Mouse (Mus musculus) limb, embryonic 13.5 days (tissue): ENCODE measurements at regions not wholly inside any gene's neighbourhood (a gene's known extent, or its start where the extent isn't known, plus 50 kb on each side); places are given as distances from the start of the nearest gene placed in this dataset.

Experiments used
- ATAC-seq: fragments of 200-750 bp; cut with Nextera tagmentation; 2 replicates; pipeline ENCODE4 v1.8.0; 2017; ENCODE audit warnings: low read depth, moderate number of reproducible peaks, moderate TSS enrichment; ENCODE audit not compliant: low FRiP score
- H3K27ac ChIP-seq: fragments of 300-500 bp; sonication (generic); 2 replicates; pipeline ENCODE4 v1.5.1; 2015; ENCODE audit warnings: inconsistent platforms, mild to moderate bottlenecking, moderate library complexity
- H3K27me3 ChIP-seq: fragments of 300-500 bp; sonication (generic); 2 replicates; pipeline ENCODE4 v1.6.1; 2015; ENCODE audit warnings: mild to moderate bottlenecking, inconsistent platforms
- H3K36me3 ChIP-seq: fragments of 300-500 bp; sonication (generic); 2 replicates; pipeline ENCODE4 v1.6.1; 2015; ENCODE audit warnings: inconsistent platforms, mild to moderate bottlenecking, moderate library complexity
- H3K4me1 ChIP-seq: fragments of 300-500 bp; sonication (generic); 2 replicates; pipeline ENCODE4 v1.6.1; 2015; ENCODE audit warnings: inconsistent platforms
- H3K4me2 ChIP-seq: fragments of 300-500 bp; sonication (generic); replicated peaks from 2 replicates; pipeline ENCODE4 v1.6.1; 2015; ENCODE audit warnings: inconsistent platforms, mild to moderate bottlenecking, moderate library complexity
- H3K4me3 ChIP-seq: fragments of 300-500 bp; sonication (generic); 2 replicates; pipeline ENCODE4 v1.5.1; 2015; ENCODE audit warnings: moderate library complexity, mild to moderate bottlenecking, inconsistent platforms
- H3K9ac ChIP-seq: fragments of 300-500 bp; sonication (generic); 2 replicates; pipeline ENCODE4 v1.6.1; 2015; ENCODE audit warnings: mild to moderate bottlenecking, inconsistent platforms
- H3K9me3 ChIP-seq: fragments of 300-500 bp; sonication (generic); 2 replicates; pipeline ENCODE4 v1.6.1; 2016; ENCODE audit warnings: inconsistent platforms
- WGBS: fragments of 180-500 bp; shearing (Covaris S2); methylation state at CpG from one replicate; pipeline ENCODE4 v1.1.7; 2015; 5-methylcytosine and 5-hydroxymethylcytosine counted together

- H3K27ac ChIP-seq, result no peak overlapping the region
- H3K4me2 ChIP-seq, result no peak overlapping the region
- H3K36me3 ChIP-seq, result no peaks in the 10 kb centered on the region
- H3K9ac ChIP-seq, result no peak overlapping the region
- peaks cover 22% of the 10 kb centered on the region for H3K4me1 ChIP-seq
- H3K9me3 ChIP-seq, result no peaks in the 10 kb centered on the region
- 85% methylated on average over 8 of the region's 8 CpGs for WGBS
- H3K27me3 ChIP-seq, result no peaks in the 10 kb centered on the region
- H3K4me3 ChIP-seq, result no peak overlapping the region
- ATAC-seq, result no peak
These were observed 135.2 kb downstream of the Hhipl2 start for GRCm38 (mm10) chr1:183553219-183553618.

- Histone ChIP-seq H3K4me1 (no peaks in the 10 kb centered on the region), H3K27ac (no peak overlapping the region), H3K4me3 (no peak overlapping the region), H3K36me3 (no peaks in the 10 kb centered on the region), H3K9me3 (no peaks in the 10 kb centered on the region), H3K27me3 (no peaks in the 10 kb centered on the region), H3K4me2 (no peak overlapping the region), H3K9ac (no peak overlapping the region)
- ATAC-seq, result no peak
- WGBS, result 82% methylated on average over 3 of the region's 3 CpGs
These were observed 144.8 kb downstream of the Hhipl2 start for GRCm38 (mm10) chr1:183562853-183563252.

DNA sequence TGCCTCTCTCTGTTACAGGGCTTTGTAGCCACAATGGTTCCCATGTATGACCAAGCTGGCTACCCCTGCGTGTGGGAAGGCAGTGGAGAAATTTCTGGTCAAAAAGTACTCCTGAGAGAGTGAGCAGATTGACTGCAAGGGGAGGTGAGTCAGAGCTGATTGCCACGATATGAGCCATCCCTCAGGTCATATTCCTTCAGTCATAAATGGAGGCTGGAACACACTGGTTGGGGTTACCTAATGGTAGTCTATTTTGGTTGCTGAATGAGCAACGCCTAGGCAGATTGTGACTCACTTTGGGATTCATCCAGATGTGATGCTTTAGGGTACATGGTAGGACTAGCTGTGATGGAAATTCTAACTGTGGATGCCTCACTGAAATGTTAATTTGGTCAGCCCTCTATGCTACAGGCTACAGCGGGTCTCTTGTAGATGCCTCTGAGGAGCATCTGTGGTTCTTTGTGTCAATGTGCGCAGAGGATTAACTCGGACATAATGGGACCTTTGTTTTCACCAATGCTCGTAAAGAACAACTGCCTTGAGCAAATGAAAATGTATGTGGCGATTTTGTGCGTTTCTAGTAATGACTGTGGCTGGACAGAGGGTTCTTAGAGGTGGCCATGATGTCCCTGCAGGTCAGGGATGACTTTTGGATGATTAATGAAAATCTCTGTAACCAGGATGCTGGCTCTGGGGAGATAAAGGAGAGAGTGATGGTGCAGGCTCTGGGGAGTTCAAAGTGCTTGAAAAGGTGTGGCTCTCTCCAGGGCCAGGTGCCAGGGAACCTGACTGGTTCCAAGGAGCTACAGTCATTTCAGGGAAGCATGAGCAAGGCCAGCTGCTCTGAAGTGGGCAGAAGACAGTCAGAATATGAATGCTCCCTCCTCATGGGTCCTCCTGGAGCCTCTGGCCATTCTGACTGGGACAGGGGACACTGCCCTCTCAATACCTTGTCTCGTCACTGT, 155.9 kb downstream of the Hhipl2 start:
- no peak overlapping the region for H3K4me2 ChIP-seq
- no peak overlapping the region for H3K9ac ChIP-seq
- 69% methylated on average over 10 of the region's 10 CpGs for WGBS
- peaks cover 16% of the 10 kb centered on the region; the same call in 1 of the 2 replicates for H3K4me1 ChIP-seq
- ATAC-seq, result no peak
- no peaks in the 10 kb centered on the region for H3K9me3 ChIP-seq
- no peaks in the 10 kb centered on the region for H3K36me3 ChIP-seq
- H3K27me3 ChIP-seq, result no peaks in the 10 kb centered on the region
- H3K4me3 ChIP-seq, result no peak overlapping the region
- no peak overlapping the region for H3K27ac ChIP-seq

- H3K9ac ChIP-seq, result no peak overlapping the region
- WGBS, result 74% methylated on average over 6 of the region's 6 CpGs
- no peaks in the 10 kb centered on the region for H3K9me3 ChIP-seq
These were observed 166.8 kb downstream of the Hhipl2 start for GRCm38 (mm10) chr1:183584861-183585260.

GRCm38 (mm10) chr1:183586406-183586805, 168.4 kb downstream of the Hhipl2 start:
- Histone ChIP-seq H3K9me3 (no peaks in the 10 kb centered on the region), H3K4me1 (no peaks in the 10 kb centered on the region), H3K4me3 (no peak overlapping the region), H3K4me2 (no peak overlapping the region), H3K9ac (no peak overlapping the region), H3K27ac (no peak overlapping the region), H3K27me3 (no peaks in the 10 kb centered on the region), H3K36me3 (no peaks in the 10 kb centered on the region)
- ATAC-seq, result no peak
- 83% methylated on average over 4 of the region's 4 CpGs for WGBS

More at GRCm38 (mm10) chr1:183584861-183585260, 166.8 kb downstream of the Hhipl2 start:
- no peaks in the 10 kb centered on the region for H3K27me3 ChIP-seq
- no peak overlapping the region for H3K4me2 ChIP-seq
- H3K4me1 ChIP-seq, result no peaks in the 10 kb centered on the region
- no peaks in the 10 kb centered on the region for H3K36me3 ChIP-seq
- no peak overlapping the region for H3K27ac ChIP-seq
- ATAC-seq, result no peak
- H3K4me3 ChIP-seq, result no peak overlapping the region

- Histone ChIP-seq H3K9ac (no peak overlapping the region), H3K27ac (no peak overlapping the region), H3K4me3 (no peak overlapping the region), H3K27me3 (0 out of 2 replicates have a peak, but pooled peaks cover 3% of the 10 kb centered on the region), H3K4me2 (no peak overlapping the region), H3K36me3 (no peaks in the 10 kb centered on the region), H3K9me3 (no peaks in the 10 kb centered on the region), H3K4me1 (no peaks in the 10 kb centered on the region)
- WGBS, result 61% methylated on average over 5 of the region's 5 CpGs
- ATAC-seq, result no peak
These were observed 177.3 kb downstream of the Hhipl2 start for GRCm38 (mm10) chr1:183595306-183595705.

DNA sequence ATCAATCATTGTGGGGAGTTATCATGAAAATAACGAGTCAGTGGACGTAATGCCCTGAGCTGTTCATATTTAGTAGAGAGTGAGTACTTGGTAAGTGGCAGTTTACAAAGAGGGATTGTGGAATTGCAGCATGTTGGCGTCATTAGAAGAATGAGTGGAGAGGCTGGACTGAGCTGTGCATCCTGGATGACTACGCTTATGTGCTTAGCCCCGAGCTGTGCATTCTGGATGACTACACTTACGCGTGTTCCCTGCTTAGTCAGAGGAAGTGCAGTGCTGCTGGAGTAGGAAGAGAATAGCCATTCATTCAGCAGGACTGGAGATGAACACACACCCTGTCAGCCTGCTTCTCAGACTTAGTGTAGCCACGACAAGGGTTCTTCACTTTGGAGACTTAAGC, 182.5 kb downstream of the Hhipl2 start:
- no peak for ATAC-seq
- Histone ChIP-seq H3K4me2 (no peak overlapping the region), H3K36me3 (no peaks in the 10 kb centered on the region), H3K4me3 (no peak overlapping the region), H3K27me3 (0 out of 2 replicates have a peak, but pooled peaks cover 11% of the 10 kb centered on the region), H3K9me3 (no peaks in the 10 kb centered on the region), H3K9ac (no peak overlapping the region), H3K4me1 (no peaks in the 10 kb centered on the region), H3K27ac (no peak overlapping the region)
- 77% methylated on average over 8 of the region's 8 CpGs for WGBS

GRCm38 (mm10) chr1:183611966-183612694, 194.1 kb downstream of the Hhipl2 start:
- peak overlapping the region; percentile 61 for H3K27ac ChIP-seq
- 25% methylated on average over 8 of the region's 8 CpGs for whole genome bisulfite sequencing
- no peak overlapping the region for H3K4me3 ChIP-seq

GRCm38 (mm10) chr1:183619451-183620059, 201.5 kb downstream of the Hhipl2 start:
- H3K4me3 ChIP-seq, result no peak overlapping the region
- no peak overlapping the region for H3K27ac ChIP-seq
- H3K27me3 ChIP-seq, result peaks cover 7% of the 10 kb centered on the region; the same call in 1 of the 2 replicates
- WGBS, result 85% methylated on average over 9 of the region's 9 CpGs
- no peaks in the 10 kb centered on the region for H3K4me1 ChIP-seq
- no peak for ATAC-seq
- no peak overlapping the region for H3K9ac ChIP-seq
- no peaks in the 10 kb centered on the region for H3K36me3 ChIP-seq
- no peak overlapping the region for H3K4me2 ChIP-seq
- H3K9me3 ChIP-seq, result no peaks in the 10 kb centered on the region

More at GRCm38 (mm10) chr1:183611966-183612694, 194.1 kb downstream of the Hhipl2 start:
- H3K27me3 ChIP-seq, result peaks cover 8% of the 10 kb centered on the region; the same call in 1 of the 2 replicates
- H3K4me2 ChIP-seq, result peak overlapping the region; percentile 19; the same call in 1 of the 2 replicates
- no peak overlapping the region for H3K9ac ChIP-seq
- peak; percentile 74 for ATAC-seq
- H3K9me3 ChIP-seq, result no peaks in the 10 kb centered on the region
- no peaks in the 10 kb centered on the region for H3K36me3 ChIP-seq
- peaks cover 39% of the 10 kb centered on the region for H3K4me1 ChIP-seq

GRCm38 (mm10) chr1:183622341-183622740, 204.3 kb downstream of the Hhipl2 start:
- H3K9me3 ChIP-seq, result no peaks in the 10 kb centered on the region
- no peak overlapping the region for H3K27ac ChIP-seq
- H3K27me3 ChIP-seq, result 0 out of 2 replicates have a peak, but pooled peaks cover 2% of the 10 kb centered on the region
- no peak overlapping the region for H3K4me3 ChIP-seq
- H3K9ac ChIP-seq, result no peak overlapping the region
- no peaks in the 10 kb centered on the region for H3K4me1 ChIP-seq
- H3K36me3 ChIP-seq, result no peaks in the 10 kb centered on the region
- H3K4me2 ChIP-seq, result no peak overlapping the region
- ATAC-seq, result no peak
- 58% methylated on average over 4 of the region's 4 CpGs for WGBS

DNA sequence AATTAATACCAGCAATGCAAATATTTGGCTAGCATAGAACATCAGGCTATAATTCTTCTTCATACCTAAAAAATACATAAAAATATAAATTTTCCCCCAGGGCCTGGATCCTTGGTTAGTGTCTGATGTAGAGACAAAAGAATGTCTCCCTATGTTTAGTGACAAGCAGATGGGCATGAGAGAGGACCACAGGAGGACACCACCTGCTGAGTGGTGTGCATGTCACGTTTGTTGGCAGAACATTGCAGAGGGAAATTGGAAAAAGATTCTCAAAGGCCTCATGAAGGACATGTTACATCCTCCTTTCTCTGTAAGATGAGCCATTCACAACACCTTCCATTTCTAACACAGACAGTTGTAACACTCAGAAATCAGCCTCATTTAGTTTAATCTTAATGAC, 206.3 kb downstream of the Hhipl2 start:
- no peak overlapping the region for H3K4me2 ChIP-seq
- no peak overlapping the region for H3K4me3 ChIP-seq
- 41% methylated on average over 1 of the region's 1 CpGs for WGBS
- H3K27ac ChIP-seq, result no peak overlapping the region
- no peaks in the 10 kb centered on the region for H3K4me1 ChIP-seq
- H3K36me3 ChIP-seq, result no peaks in the 10 kb centered on the region
- ATAC-seq, result no peak
- no peaks in the 10 kb centered on the region for H3K9me3 ChIP-seq
- H3K9ac ChIP-seq, result no peak overlapping the region
- H3K27me3 ChIP-seq, result 0 out of 2 replicates have a peak, but pooled peaks cover 2% of the 10 kb centered on the region

GRCm38 (mm10) chr1:183633810-183634209, 215.8 kb downstream of the Hhipl2 start:
- no peak overlapping the region for H3K4me3 ChIP-seq
- no peak overlapping the region for H3K27ac ChIP-seq
- 85% methylated on average over 6 of the region's 6 CpGs for WGBS
- H3K9ac ChIP-seq, result no peak overlapping the region
- H3K4me1 ChIP-seq, result no peaks in the 10 kb centered on the region
- ATAC-seq, result no peak
- no peaks in the 10 kb centered on the region for H3K27me3 ChIP-seq
- no peaks in the 10 kb centered on the region for H3K9me3 ChIP-seq
- no peak overlapping the region for H3K4me2 ChIP-seq
- H3K36me3 ChIP-seq, result no peaks in the 10 kb centered on the region
